Mouse (Mus musculus) embryonic fibroblast, embryonic 13.5 days (primary cell): ENCODE results near the gene Lrfn2.

Experiments
- CTCF ChIP-seq: IDR thresholded peaks from 2 replicates; pipeline ENCODE4 v1.5.1; 2011; ENCODE audit warnings: mild to moderate bottlenecking, control low read depth, low read length, moderate library complexity, borderline replicate concordance; ENCODE audit not compliant: insufficient read depth
- POLR2A ChIP-seq: IDR thresholded peaks from 2 replicates; pipeline ENCODE4 v1.6.1; 2011; ENCODE audit warnings: low read depth, mild to moderate bottlenecking, control low read depth, low read length, moderate library complexity

- TF ChIP-seq CTCF (no peak), POLR2A (no peak)
Measured at GRCm38 (mm10) chr17:49017438-49018415, 85.5 kb downstream of the Lrfn2 start.
